Mouse (Mus musculus) liver, adult 2 months (tissue): ENCODE measurements at regions not wholly inside any gene's neighbourhood (a gene's known extent, or its start where the extent isn't known, plus 50 kb on each side); places are given as distances from the start of the nearest gene placed in this dataset.
A peak's percentile ranks its signal among the peaks of the same experiment; 100 is the strongest.

Source experiments
- DNase-seq: peaks from one replicate; pipeline ENCODE4 v3.0.0-alpha.2; 2011; ENCODE audit warnings: low read depth, low spot score; ENCODE audit errors: extremely low read depth
- H3K27ac ChIP-seq: fragments of 200-500 bp; replicated peaks from 2 replicates; pipeline ENCODE4 v1.5.1; 2012; ENCODE audit warnings: low read depth, mild to moderate bottlenecking, control low read depth, inconsistent platforms, low read length; ENCODE audit not compliant: insufficient read depth
- H3K27me3 ChIP-seq: fragments of 200-500 bp; 2 replicates; pipeline ENCODE4 v1.6.1; 2012; ENCODE audit warnings: mild to moderate bottlenecking, moderate library complexity, low read length, inconsistent platforms; ENCODE audit not compliant: control insufficient read depth, insufficient read depth
- H3K36me3 ChIP-seq: fragments of 200-500 bp; 2 replicates; pipeline ENCODE4 v1.6.1; 2012; ENCODE audit warnings: low read length, inconsistent platforms; ENCODE audit not compliant: control insufficient read depth, insufficient read depth
- H3K4me1 ChIP-seq: fragments of 200-500 bp; 2 replicates; pipeline ENCODE4 v1.6.1; 2011; ENCODE audit warnings: low read length; ENCODE audit not compliant: control insufficient read depth, insufficient read depth
- H3K4me3 ChIP-seq: fragments of 200-500 bp; 2 replicates; pipeline ENCODE4 v1.5.1; 2011; ENCODE audit warnings: low read depth, mild to moderate bottlenecking, control low read depth, low read length, moderate library complexity; ENCODE audit not compliant: insufficient read depth
- H3K79me2 ChIP-seq: fragments of 200-500 bp; 2 replicates; pipeline ENCODE4 v1.6.1; 2012; ENCODE audit warnings: inconsistent platforms, mild to moderate bottlenecking, low read length, moderate library complexity; ENCODE audit not compliant: control insufficient read depth, insufficient read depth
- H3K9ac ChIP-seq: fragments of 200-500 bp; 2 replicates; pipeline ENCODE4 v1.6.1; 2012; ENCODE audit warnings: low read depth, mild to moderate bottlenecking, control low read depth, inconsistent platforms, low read length
- CTCF ChIP-seq: fragments of 200-500 bp; IDR thresholded peaks from 2 replicates; pipeline ENCODE4 v1.5.1; 2011; ENCODE audit warnings: low read depth, low read length, control low read depth
- POLR2A ChIP-seq: fragments of 200-500 bp; IDR thresholded peaks from 2 replicates; pipeline ENCODE4 v1.6.1; 2011; ENCODE audit warnings: low read length, control low read depth; ENCODE audit not compliant: insufficient read depth; ENCODE audit errors: extremely low read depth
- WGBS: fragments of 180-500 bp; shearing (Covaris S2); methylation state at CpG from one replicate; pipeline ENCODE4 v1.1.7; 2018; 5-methylcytosine and 5-hydroxymethylcytosine counted together

- no peak for DNase-seq
- WGBS: 78% methylated on average over 5 of the region's 5 CpGs
- Histone ChIP-seq H3K4me3 (no peak overlapping the region), H3K79me2 (no peaks in the 10 kb centered on the region), H3K27ac (no peak overlapping the region), H3K36me3 (no peaks in the 10 kb centered on the region), H3K27me3 (no peaks in the 10 kb centered on the region), H3K4me1 (no peaks in the 10 kb centered on the region), H3K9ac (no peak overlapping the region)
- no peak for TF ChIP-seq POLR2A
- TF ChIP-seq CTCF: no peak
Observed at GRCm38 (mm10) chr7:70828486-70829195, 462.1 kb upstream of the Nr2f2 start.

GRCm38 (mm10) chr7:70826074-70826473 is 459.5 kb upstream of the Nr2f2 start:
- no peaks in the 10 kb centered on the region for H3K79me2 ChIP-seq
- no peaks in the 10 kb centered on the region for H3K4me1 ChIP-seq
- no peaks in the 10 kb centered on the region for H3K27me3 ChIP-seq
- DNase-seq: no peak
- 69% methylated on average over 3 of the region's 3 CpGs for WGBS
- no peak overlapping the region for H3K27ac ChIP-seq
- no peak overlapping the region for H3K4me3 ChIP-seq
- no peak for TF ChIP-seq POLR2A
- TF ChIP-seq CTCF: no peak
- H3K36me3 ChIP-seq: no peaks in the 10 kb centered on the region
- H3K9ac ChIP-seq: no peak overlapping the region

- H3K79me2 ChIP-seq: no peaks in the 10 kb centered on the region
- no peak for TF ChIP-seq POLR2A
- no peak for TF ChIP-seq CTCF
- H3K4me1 ChIP-seq: no peaks in the 10 kb centered on the region
- H3K36me3 ChIP-seq: no peaks in the 10 kb centered on the region
- DNase-seq: peak; percentile 40
- no peak overlapping the region for H3K9ac ChIP-seq
- 68% methylated on average over 11 of the region's 11 CpGs for WGBS
- no peaks in the 10 kb centered on the region for H3K27me3 ChIP-seq
- H3K4me3 ChIP-seq: no peak overlapping the region
- H3K27ac ChIP-seq: no peak overlapping the region
Observed at GRCm38 (mm10) chr7:70823020-70823419, 456.5 kb upstream of the Nr2f2 start.

GRCm38 (mm10) chr7:70822310-70822821 is 455.8 kb upstream of the Nr2f2 start:
- no peaks in the 10 kb centered on the region for H3K36me3 ChIP-seq
- H3K4me3 ChIP-seq: no peak overlapping the region
- no peak overlapping the region for H3K27ac ChIP-seq
- WGBS: 83% methylated on average over 9 of the region's 9 CpGs
- H3K79me2 ChIP-seq: no peaks in the 10 kb centered on the region
- H3K27me3 ChIP-seq: no peaks in the 10 kb centered on the region
- no peaks in the 10 kb centered on the region for H3K4me1 ChIP-seq
- peak; percentile 14 for DNase-seq
- H3K9ac ChIP-seq: no peak overlapping the region
- no peak for TF ChIP-seq CTCF
- TF ChIP-seq POLR2A: no peak

GRCm38 (mm10) chr7:70821861-70822260 is 455.3 kb upstream of the Nr2f2 start:
- no peak for DNase-seq
- Histone ChIP-seq H3K79me2 (no peaks in the 10 kb centered on the region), H3K27me3 (no peaks in the 10 kb centered on the region), H3K4me1 (no peaks in the 10 kb centered on the region), H3K9ac (no peak overlapping the region), H3K27ac (no peak overlapping the region), H3K4me3 (no peak overlapping the region), H3K36me3 (no peaks in the 10 kb centered on the region)
- 96% methylated on average over 4 of the region's 4 CpGs for WGBS
- TF ChIP-seq CTCF (no peak), POLR2A (no peak)

GRCm38 (mm10) chr7:70817347-70817913 is 450.9 kb upstream of the Nr2f2 start:
- 94% methylated on average over 6 of the region's 6 CpGs for WGBS
- no peak overlapping the region for H3K9ac ChIP-seq
- no peaks in the 10 kb centered on the region for H3K27me3 ChIP-seq
- H3K27ac ChIP-seq: no peak overlapping the region
- no peaks in the 10 kb centered on the region for H3K36me3 ChIP-seq
- TF ChIP-seq CTCF (no peak), POLR2A (no peak)
- no peak overlapping the region for H3K4me3 ChIP-seq
- H3K4me1 ChIP-seq: no peaks in the 10 kb centered on the region
- DNase-seq: no peak
- no peaks in the 10 kb centered on the region for H3K79me2 ChIP-seq
